Mouse (Mus musculus) stomach, embryonic 15.5 days (tissue): ENCODE data around the gene Rpap3. TPM values are rescaled to one million over a fixed set of nuclear protein-coding genes. Genes with fewer than 3 reads are reported as not detected.

Experiments used
- ATAC-seq: fragments of 200-750 bp; cut with Nextera tagmentation; 2 replicates; pipeline ENCODE4 v1.8.0; 2017; ENCODE audit warnings: low read depth, moderate number of reproducible peaks, moderate TSS enrichment; ENCODE audit not compliant: insufficient read depth, low FRiP score
- H3K27ac ChIP-seq: fragments of 300-500 bp; sonication (generic); 2 replicates; pipeline ENCODE4 v1.5.1; 2015; ENCODE audit warnings: mild to moderate bottlenecking, inconsistent platforms
- H3K27me3 ChIP-seq: fragments of 300-500 bp; sonication (generic); replicated peaks from 2 replicates; pipeline ENCODE4 v1.6.1; 2015; ENCODE audit warnings: inconsistent platforms
- H3K36me3 ChIP-seq: fragments of 300-500 bp; sonication (generic); 2 replicates; pipeline ENCODE4 v1.6.1; 2015; ENCODE audit warnings: inconsistent platforms
- H3K4me1 ChIP-seq: fragments of 300-500 bp; sonication (generic); 2 replicates; pipeline ENCODE4 v1.6.1; 2015; ENCODE audit warnings: inconsistent platforms
- H3K4me2 ChIP-seq: fragments of 300-500 bp; sonication (generic); 2 replicates; pipeline ENCODE4 v1.6.1; 2015; ENCODE audit warnings: mild to moderate bottlenecking, inconsistent platforms
- H3K4me3 ChIP-seq: fragments of 300-500 bp; sonication (generic); replicated peaks from 2 replicates; pipeline ENCODE4 v1.5.1; 2015; ENCODE audit warnings: inconsistent platforms
- H3K9ac ChIP-seq: fragments of 300-500 bp; sonication (generic); 2 replicates; pipeline ENCODE4 v1.6.1; 2015; ENCODE audit warnings: inconsistent platforms
- H3K9me3 ChIP-seq: fragments of 300-500 bp; sonication (generic); 2 replicates; pipeline ENCODE4 v1.6.1; 2016; ENCODE audit warnings: inconsistent platforms
- WGBS: fragments of 180-500 bp; shearing (Covaris S2); methylation state at CpG from one replicate; pipeline ENCODE4 v1.1.7; 2015; 5-methylcytosine and 5-hydroxymethylcytosine counted together
- polyA plus RNA-seq: library from polyadenylated mRNA; unstranded; fragments of >200 nt; fragmentation: Nextera tagmentation; extraction: Ambion mirVana; gene quantifications from 2 replicates; pipeline ENCODE4 v1.2.1, GENCODE M21; 2015

Rpap3 gene
- polyA plus RNA-seq, 1 experiment from 2014 or later = 22.3 TPM

- H3K27me3 ChIP-seq = 0 out of 2 replicates have a peak, but pooled peaks cover 3% of the 10 kb centered on the region
- H3K4me2 ChIP-seq = no peak overlapping the region
- no peak overlapping the region for H3K27ac ChIP-seq
- WGBS = 88% methylated on average over 12 of the region's 12 CpGs
- H3K9ac ChIP-seq = no peak overlapping the region
- no peaks in the 10 kb centered on the region for H3K36me3 ChIP-seq
- no peaks in the 10 kb centered on the region for H3K9me3 ChIP-seq
- H3K4me1 ChIP-seq = no peaks in the 10 kb centered on the region
- H3K4me3 ChIP-seq = no peak overlapping the region
- no peak for ATAC-seq
Observed at GRCm38 (mm10) chr15:97719494-97719893, 13.9 kb upstream of the Rpap3 start.

- Histone ChIP-seq H3K4me2 (no peak overlapping the region), H3K36me3 (no peaks in the 10 kb centered on the region), H3K9ac (no peak overlapping the region), H3K4me3 (no peak overlapping the region), H3K4me1 (no peaks in the 10 kb centered on the region), H3K9me3 (no peaks in the 10 kb centered on the region), H3K27me3 (0 out of 2 replicates have a peak, but pooled peaks cover 3% of the 10 kb centered on the region), H3K27ac (no peak overlapping the region)
- ATAC-seq = no peak
- 83% methylated on average over 8 of the region's 8 CpGs for WGBS
Observed at GRCm38 (mm10) chr15:97718535-97719155, 13.0 kb upstream of the Rpap3 start.

- ATAC-seq = no peak
- H3K9ac ChIP-seq = no peak overlapping the region
- H3K4me3 ChIP-seq = no peak overlapping the region
Observed at GRCm38 (mm10) chr15:97717861-97718534, 12.4 kb upstream of the Rpap3 start.

GRCm38 (mm10) chr15:97716782-97717181, 11.2 kb upstream of the Rpap3 start:
- Histone ChIP-seq H3K4me1 (no peaks in the 10 kb centered on the region), H3K9ac (no peak overlapping the region), H3K4me2 (no peak overlapping the region), H3K36me3 (no peaks in the 10 kb centered on the region), H3K4me3 (no peak overlapping the region), H3K9me3 (no peaks in the 10 kb centered on the region), H3K27ac (no peak overlapping the region), H3K27me3 (0 out of 2 replicates have a peak, but pooled peaks cover 3% of the 10 kb centered on the region)
- WGBS = 87% methylated on average over 11 of the region's 11 CpGs
- no peak for ATAC-seq

More at GRCm38 (mm10) chr15:97717861-97718534, 12.4 kb upstream of the Rpap3 start:
- H3K9me3 ChIP-seq = no peaks in the 10 kb centered on the region
- 0 out of 2 replicates have a peak, but pooled peaks cover 3% of the 10 kb centered on the region for H3K27me3 ChIP-seq
- H3K36me3 ChIP-seq = no peaks in the 10 kb centered on the region
- H3K4me2 ChIP-seq = no peak overlapping the region
- no peaks in the 10 kb centered on the region for H3K4me1 ChIP-seq
- H3K27ac ChIP-seq = no peak overlapping the region
- 24% methylated on average over 12 of the region's 12 CpGs for WGBS

- Histone ChIP-seq H3K4me3 (no peak overlapping the region), H3K27ac (no peak overlapping the region), H3K27me3 (0 out of 2 replicates have a peak, but pooled peaks cover 3% of the 10 kb centered on the region), H3K4me2 (no peak overlapping the region), H3K4me1 (no peaks in the 10 kb centered on the region), H3K36me3 (no peaks in the 10 kb centered on the region), H3K9ac (no peak overlapping the region), H3K9me3 (no peaks in the 10 kb centered on the region)
- WGBS = 83% methylated on average over 1 of the region's 1 CpGs
- no peak for ATAC-seq
Observed at GRCm38 (mm10) chr15:97715734-97716133, 10.1 kb upstream of the Rpap3 start.

- no peak overlapping the region for H3K9ac ChIP-seq
- WGBS = 90% methylated on average over 8 of the region's 8 CpGs
- H3K27ac ChIP-seq = no peak overlapping the region
- H3K36me3 ChIP-seq = no peaks in the 10 kb centered on the region
- ATAC-seq = no peak
- H3K9me3 ChIP-seq = no peaks in the 10 kb centered on the region
- H3K4me3 ChIP-seq = no peak overlapping the region
- 0 out of 2 replicates have a peak, but pooled peaks cover 3% of the 10 kb centered on the region for H3K27me3 ChIP-seq
- H3K4me2 ChIP-seq = no peak overlapping the region
- H3K4me1 ChIP-seq = no peaks in the 10 kb centered on the region
Observed at GRCm38 (mm10) chr15:97715083-97715482, 9.5 kb upstream of the Rpap3 start.

- H3K4me2 ChIP-seq = no peak overlapping the region
- no peak overlapping the region for H3K27ac ChIP-seq
- no peak for ATAC-seq
- no peaks in the 10 kb centered on the region for H3K27me3 ChIP-seq
- WGBS = 70% methylated on average over 6 of the region's 6 CpGs
- no peak overlapping the region for H3K9ac ChIP-seq
- H3K36me3 ChIP-seq = no peaks in the 10 kb centered on the region
- H3K4me3 ChIP-seq = no peak overlapping the region
- no peaks in the 10 kb centered on the region for H3K4me1 ChIP-seq
- no peaks in the 10 kb centered on the region for H3K9me3 ChIP-seq
Observed at GRCm38 (mm10) chr15:97712546-97712945, 6.9 kb upstream of the Rpap3 start.

- WGBS = 45% methylated on average over 6 of the region's 6 CpGs
- Histone ChIP-seq H3K9ac (no peak overlapping the region), H3K27me3 (no peaks in the 10 kb centered on the region), H3K9me3 (no peaks in the 10 kb centered on the region), H3K4me2 (no peak overlapping the region), H3K4me1 (no peaks in the 10 kb centered on the region), H3K27ac (no peak overlapping the region), H3K36me3 (no peaks in the 10 kb centered on the region), H3K4me3 (no peak overlapping the region)
- ATAC-seq = no peak
Observed at GRCm38 (mm10) chr15:97710906-97711305, 5.3 kb upstream of the Rpap3 start.

- Histone ChIP-seq H3K36me3 (peaks cover 34% of the 10 kb centered on the region), H3K27me3 (no peaks in the 10 kb centered on the region), H3K9me3 (no peaks in the 10 kb centered on the region), H3K27ac (no peak overlapping the region), H3K4me2 (no peak overlapping the region), H3K4me1 (no peaks in the 10 kb centered on the region), H3K4me3 (no peak overlapping the region), H3K9ac (no peak overlapping the region)
- no peak for ATAC-seq
- WGBS = 88% methylated on average over 10 of the region's 10 CpGs
Observed at GRCm38 (mm10) chr15:97696616-97697015, 9.0 kb downstream of the Rpap3 start.

GRCm38 (mm10) chr15:97693411-97693810, 12.2 kb downstream of the Rpap3 start:
- no peaks in the 10 kb centered on the region for H3K9me3 ChIP-seq
- 87% methylated on average over 5 of the region's 5 CpGs for WGBS
- H3K4me1 ChIP-seq = no peaks in the 10 kb centered on the region
- H3K27ac ChIP-seq = no peak overlapping the region
- H3K27me3 ChIP-seq = no peaks in the 10 kb centered on the region
- no peak overlapping the region for H3K4me2 ChIP-seq
- H3K36me3 ChIP-seq = peaks cover 22% of the 10 kb centered on the region
- ATAC-seq = no peak
- H3K4me3 ChIP-seq = no peak overlapping the region
- H3K9ac ChIP-seq = no peak overlapping the region

- H3K27me3 ChIP-seq = no peaks in the 10 kb centered on the region
- H3K27ac ChIP-seq = no peak overlapping the region
- H3K4me3 ChIP-seq = no peak overlapping the region
- WGBS = 91% methylated on average over 9 of the region's 9 CpGs
- no peak for ATAC-seq
- H3K9ac ChIP-seq = no peak overlapping the region
- no peak overlapping the region for H3K4me2 ChIP-seq
- H3K36me3 ChIP-seq = peaks cover 38% of the 10 kb centered on the region
- H3K9me3 ChIP-seq = no peaks in the 10 kb centered on the region
- H3K4me1 ChIP-seq = no peaks in the 10 kb centered on the region
Observed at GRCm38 (mm10) chr15:97684118-97684517, 21.5 kb downstream of the Rpap3 start.

GRCm38 (mm10) chr15:97682053-97682452, 23.6 kb downstream of the Rpap3 start:
- H3K9me3 ChIP-seq = no peaks in the 10 kb centered on the region
- no peaks in the 10 kb centered on the region for H3K27me3 ChIP-seq
- H3K27ac ChIP-seq = no peak overlapping the region
- no peak overlapping the region for H3K4me3 ChIP-seq
- H3K4me1 ChIP-seq = no peaks in the 10 kb centered on the region
- no peak for ATAC-seq
- peaks cover 46% of the 10 kb centered on the region for H3K36me3 ChIP-seq
- H3K9ac ChIP-seq = no peak overlapping the region
- 83% methylated on average over 8 of the region's 8 CpGs for WGBS
- H3K4me2 ChIP-seq = no peak overlapping the region
